Mouse (Mus musculus) cerebellum, adult 11-12 months (tissue): ENCODE data around the gene Mgat4e.

Source experiments
- DNase-seq: peaks from one replicate; pipeline ENCODE4 v3.0.0; 2022

Mgat4e gene

DNA sequence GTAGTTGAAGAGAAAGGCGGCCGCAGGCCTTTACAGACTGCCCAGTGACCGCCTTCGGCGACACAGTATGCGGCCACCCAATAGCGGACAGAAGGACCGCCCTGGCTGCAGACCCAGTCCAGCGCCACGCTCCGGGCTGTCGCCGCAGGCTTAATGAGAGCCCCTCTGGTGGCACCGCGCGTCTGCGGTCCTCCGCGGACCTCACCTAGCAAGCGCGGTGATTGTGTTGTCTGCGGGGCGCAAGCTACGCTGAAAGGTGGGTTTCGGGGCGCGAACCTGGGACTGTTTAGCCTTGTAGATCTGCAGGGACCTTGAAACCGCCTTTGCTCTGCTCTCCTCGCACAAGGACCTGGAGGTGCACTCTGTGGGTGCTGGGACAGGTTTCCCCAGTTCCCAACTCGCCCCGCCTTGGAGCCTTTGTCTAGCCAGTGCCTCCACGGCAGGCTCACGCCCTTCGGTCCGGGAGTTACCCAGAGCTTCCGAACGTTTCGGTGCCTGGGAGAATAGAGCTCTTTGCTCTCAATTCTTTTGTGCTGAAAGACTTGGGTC lies 36.1 kb downstream of the Mgat4e start:
- DNase-seq = no peak

DNA sequence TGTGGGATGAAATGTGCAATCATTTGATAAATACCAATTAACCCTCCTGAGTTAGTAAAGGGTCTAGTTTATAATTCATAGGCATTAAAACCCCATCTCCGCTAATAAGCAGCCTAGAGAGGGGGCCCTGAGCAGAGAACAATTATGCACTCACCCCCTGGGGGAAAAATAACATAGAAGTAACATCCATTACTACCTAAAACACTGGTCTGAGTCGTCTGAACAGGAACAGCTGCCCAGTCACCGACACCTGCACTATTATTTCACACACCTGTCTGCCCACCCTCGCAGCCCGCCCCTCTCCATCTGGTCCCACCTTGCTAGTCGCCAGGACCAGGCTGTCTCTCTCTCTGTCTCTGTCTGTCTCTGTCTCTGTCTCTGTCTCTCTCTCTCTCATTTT lies 36.9 kb downstream of the Mgat4e start:
- DNase-seq = no peak

DNA sequence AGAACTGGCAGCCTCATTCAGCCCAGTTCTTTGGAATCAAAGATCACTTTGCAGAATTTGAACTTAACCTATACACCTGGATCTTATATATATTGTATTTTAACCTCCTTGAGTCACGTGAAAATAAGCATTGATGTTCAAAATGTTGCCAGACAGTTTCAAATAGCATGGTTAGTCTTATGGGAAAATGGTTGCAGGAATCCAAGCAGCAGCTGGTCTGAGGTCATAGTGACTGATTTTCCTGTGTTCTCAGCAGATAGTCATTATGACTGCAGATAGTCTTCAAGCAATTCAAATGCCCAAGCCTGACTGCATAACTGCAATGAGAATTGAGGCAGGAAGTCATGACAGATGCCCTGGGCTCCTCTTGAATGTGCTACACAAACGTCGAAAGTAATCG lies 37.3 kb downstream of the Mgat4e start:
- DNase-seq = no peak

DNA sequence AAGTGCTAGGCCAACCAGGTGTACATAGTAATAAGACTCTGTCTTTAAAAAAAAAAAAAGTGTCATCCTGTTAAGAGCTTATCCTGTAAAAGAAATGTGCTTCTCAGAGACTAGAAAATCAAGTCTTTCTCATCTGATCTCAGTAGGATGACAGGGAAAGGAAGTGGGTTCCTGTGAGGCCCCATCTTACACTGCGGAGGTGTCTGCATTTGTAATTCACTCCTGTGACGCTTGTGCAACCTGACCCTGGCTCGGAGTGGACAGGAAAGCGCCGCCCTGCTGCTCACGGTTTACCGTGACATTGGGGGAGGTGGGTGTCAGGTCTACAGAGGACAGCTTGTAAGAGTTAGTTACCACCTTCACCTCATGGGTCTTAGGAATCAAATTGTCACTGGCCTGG lies 39.5 kb downstream of the Mgat4e start:
- no peak for DNase-seq

DNA sequence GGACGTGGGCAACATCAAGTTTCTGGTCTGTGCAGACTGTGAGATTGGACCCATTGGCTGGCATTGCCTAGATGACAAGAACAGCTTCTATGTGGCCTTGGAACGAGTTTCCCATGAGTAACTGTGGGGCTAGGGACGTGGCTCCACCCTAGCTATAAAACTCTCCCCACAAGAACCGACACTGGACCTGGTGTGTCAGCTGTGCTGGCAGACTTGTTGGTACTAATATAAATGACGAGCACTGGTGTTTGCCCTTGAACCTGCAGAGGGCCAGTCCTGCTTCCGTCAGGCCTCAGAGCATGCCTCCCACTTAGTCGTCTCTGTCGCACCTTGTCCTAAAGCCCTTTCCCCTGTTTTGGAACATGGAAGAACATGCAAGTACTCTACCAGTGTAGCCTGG lies 43.3 kb downstream of the Mgat4e start:
- DNase-seq = no peak

DNA sequence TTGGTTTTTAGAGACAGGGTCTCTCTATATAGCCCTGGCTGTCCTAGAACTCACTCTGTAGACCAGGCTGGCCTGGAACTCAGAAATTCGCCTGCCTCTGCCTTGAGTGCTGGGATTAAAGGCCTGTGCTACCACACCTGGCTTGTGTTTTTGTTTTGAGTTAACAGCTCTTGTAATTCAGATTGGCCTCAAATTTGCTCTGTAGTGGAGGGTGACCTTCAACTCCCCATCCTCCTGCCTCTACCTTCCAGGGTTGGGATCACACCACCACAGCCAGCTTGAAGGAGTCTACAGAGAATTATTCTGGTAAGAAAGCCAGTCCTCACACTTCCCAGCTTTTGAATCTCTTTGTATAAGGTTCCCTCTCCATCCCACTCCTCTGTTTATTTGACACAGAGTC lies 48.6 kb downstream of the Mgat4e start:
- no peak for DNase-seq

DNA sequence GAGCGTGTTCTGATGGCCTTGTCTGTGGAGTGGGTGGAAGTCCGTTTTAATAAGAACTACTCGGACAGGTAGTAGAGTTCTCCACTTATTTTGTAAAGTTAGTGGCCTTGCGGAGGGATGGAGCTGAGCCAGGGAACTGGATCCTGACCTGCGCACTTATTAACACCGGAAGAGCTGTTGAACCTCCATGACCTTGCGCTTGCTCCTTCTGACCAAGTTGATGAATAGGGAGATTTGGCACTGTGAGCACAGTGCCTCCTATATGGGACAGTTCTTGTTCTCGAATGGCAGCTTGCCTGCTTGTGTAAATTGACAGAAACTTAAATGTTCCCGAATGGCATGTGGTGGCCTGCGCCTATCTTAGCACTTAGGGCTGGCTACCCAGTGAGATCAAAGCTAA lies 53.5 kb downstream of the Mgat4e start:
- no peak for DNase-seq

DNA sequence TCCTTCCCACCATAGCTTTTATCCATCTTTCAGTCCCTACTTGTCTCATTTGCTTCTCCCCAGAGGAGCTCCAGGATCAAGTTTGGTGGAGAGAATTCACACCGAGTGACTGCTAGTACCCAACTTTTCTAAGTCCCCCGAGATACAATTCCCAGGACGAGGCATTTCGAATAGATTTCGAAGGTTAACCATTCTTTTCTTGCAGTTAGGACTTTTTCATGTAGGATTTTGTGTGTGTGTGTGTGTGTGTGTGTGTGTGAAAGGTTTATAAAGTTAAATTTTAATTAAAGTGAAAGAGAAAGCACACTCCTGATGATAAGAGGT lies 54.3 kb downstream of the Mgat4e start:
- no peak for DNase-seq

DNA sequence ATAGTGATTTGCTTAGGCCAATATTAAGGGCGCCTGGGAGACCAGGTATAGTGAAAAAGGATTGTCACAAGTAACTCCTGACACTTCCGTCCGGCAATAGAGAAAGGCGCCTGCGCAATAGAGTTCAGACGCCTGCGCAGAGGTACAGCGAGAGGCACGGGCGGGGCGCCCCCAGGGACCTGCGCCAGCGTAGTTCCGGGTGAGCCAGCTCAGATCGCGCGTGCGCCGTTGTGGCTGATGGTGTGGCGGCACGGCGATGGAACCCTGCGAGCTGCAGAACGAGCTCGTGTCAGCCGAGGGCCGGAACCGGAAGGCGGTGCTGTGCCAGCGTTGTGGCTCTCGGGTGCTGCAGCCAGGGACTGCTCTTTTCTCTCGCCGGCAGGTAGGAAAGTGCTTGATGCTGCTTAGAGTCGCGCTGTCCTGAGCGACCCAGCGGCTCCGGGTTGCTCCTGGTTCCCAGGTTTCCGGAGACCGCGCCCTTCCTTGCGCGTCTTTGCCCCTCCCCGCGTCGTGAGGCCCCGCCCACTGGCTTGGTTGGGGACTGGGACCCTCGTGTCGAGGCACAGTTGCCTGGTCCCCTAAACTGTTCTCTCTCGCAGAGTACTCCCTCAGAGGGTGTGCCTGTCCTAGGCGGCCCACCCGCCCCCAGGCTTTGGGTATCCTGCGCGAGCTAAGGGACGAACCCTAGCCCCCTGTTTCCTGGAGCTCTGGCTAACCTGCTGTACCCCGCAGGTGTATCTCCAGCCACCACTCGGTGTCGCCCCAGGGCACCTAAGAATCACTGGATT lies 54.9 kb downstream of the Mgat4e start, which contains the start of gene Rabif:
Gene Rabif (plus strand): TSS at position 221 of the 788 bp plus-strand sequence.
- peak; percentile 99 for DNase-seq

DNA sequence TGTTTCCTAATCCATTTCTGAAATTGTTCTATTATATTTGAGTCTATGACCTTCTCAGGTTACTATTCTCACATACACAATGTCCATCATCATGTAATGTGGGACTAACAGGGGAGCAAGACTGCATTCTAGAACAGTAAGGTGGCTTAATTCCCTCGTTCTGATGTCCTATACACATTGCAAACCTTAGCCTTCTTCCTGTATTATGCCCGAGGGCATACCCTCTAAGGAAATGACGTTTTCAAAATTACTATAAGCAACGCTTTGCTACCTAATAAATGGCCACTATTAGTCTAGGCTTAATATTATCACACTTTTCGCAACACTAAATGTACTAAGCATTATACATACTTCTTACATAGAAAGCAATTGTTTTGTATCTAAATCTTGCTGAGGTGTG lies 55.5 kb downstream of the Mgat4e start:
- no peak for DNase-seq

DNA sequence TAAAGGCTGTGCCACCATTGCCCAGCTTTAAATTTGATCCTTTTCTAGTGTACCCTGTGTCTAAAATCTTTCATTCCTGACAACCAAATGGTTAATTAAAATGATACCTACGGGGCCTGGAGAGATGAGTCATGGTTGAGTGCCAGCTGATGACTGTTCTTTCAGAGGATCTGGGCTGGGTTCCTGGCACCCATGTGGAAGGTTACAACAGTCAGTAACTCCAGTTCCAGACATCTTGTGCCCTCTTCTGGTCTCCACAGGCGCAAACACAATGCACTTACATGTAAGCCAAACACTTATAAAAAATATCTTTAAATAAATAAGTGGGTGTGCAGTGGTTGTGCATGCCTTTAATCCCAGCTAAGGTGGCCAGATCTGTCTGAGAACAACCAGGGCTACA lies 56.0 kb downstream of the Mgat4e start:
- peak; percentile 28 for DNase-seq

DNA sequence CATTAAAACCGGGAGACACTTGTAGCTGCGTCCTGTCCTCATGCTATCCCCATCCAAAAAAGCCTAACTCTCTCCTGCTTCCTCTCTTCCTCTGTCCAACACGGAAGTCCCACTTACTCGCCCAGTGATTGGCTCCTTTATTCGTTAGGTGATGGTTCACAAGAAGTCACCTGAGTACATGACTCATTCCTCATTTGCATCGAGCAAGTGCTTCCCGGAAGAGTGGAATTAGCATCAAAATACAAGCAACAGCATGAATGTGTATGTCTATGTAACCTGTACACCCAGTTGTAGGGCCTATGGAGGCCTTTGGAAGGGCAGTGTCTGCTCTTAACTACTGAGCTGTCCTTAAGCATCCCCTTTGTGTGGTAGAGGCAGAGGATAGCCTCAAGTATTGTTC lies 57.2 kb downstream of the Mgat4e start:
- no peak for DNase-seq
